ENCODE assay signal across 8 mouse cellular contexts in the genomic region with DNA sequence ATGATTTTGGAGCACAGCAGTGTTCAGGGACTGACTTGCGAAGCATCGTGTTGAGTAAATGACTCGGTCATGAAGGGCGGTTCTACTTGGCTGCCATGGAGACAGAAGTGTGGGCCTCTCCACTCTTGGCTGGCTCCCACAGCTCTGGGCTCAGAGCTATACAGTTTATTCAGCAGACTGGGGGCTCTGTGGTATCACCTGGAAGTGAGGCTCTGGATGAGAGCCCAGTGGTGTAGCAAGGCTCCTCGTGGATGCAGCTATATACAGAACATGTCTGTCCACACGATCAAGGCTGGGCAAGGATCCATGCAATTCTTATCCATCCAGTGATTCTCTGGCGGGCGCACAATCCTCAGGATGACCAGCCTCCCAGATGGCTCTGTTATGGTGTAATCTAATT.
DNase-seq lines count a peak whose midpoint lies in the region; ATAC-seq lines count a peak whose summit lies in the region.

No protein-coding gene starts in this region.

- H3K4me1 ChIP-seq in midbrain, embryonic 13.5 days (replicated peaks), result peaks cover 6% of the 10 kb centered on the region; the same call in 1 of the 2 replicates
- no peaks in the 10 kb centered on the region for H3K4me1 ChIP-seq in midbrain, embryonic 11.5 days (ENCODE audit: control insufficient read depth, insufficient read depth, low read length)
- peaks cover 13% of the 10 kb centered on the region for H3K4me1 ChIP-seq in kidney, embryonic 15.5 days

- H3K4me3 ChIP-seq in midbrain, embryonic 13.5 days (replicated peaks), result no peak overlapping the region
- H3K4me3 ChIP-seq in midbrain, embryonic 11.5 days (ENCODE audit: low read depth, low read length), result no peak overlapping the region
- no peak overlapping the region for H3K4me3 ChIP-seq in kidney, embryonic 15.5 days (replicated peaks)

- no peak overlapping the region for H3K4me2 ChIP-seq in midbrain, embryonic 13.5 days (replicated peaks)
- H3K4me2 ChIP-seq in midbrain, embryonic 11.5 days, result no peak overlapping the region
- H3K4me2 ChIP-seq in kidney, embryonic 15.5 days, result no peak overlapping the region

- H3K9ac ChIP-seq in midbrain, embryonic 13.5 days (replicated peaks), result no peak overlapping the region
- H3K9ac ChIP-seq in midbrain, embryonic 11.5 days (ENCODE audit: low read length), result no peak overlapping the region
- no peak overlapping the region for H3K9ac ChIP-seq in kidney, embryonic 15.5 days

- no peak for DNase-seq in midbrain, embryonic 11.5 days (ENCODE audit: low spot score, missing footprints)
- peak; percentile 44 for DNase-seq in gastrocnemius, postnatal 25 days
- peak; percentile 50 to 55 for DNase-seq in left cerebral cortex, postnatal 36 days (ENCODE audit: low spot score in 2 of 2)
- peak; percentile 45 for DNase-seq in skeletal muscle tissue, adult 2 months (ENCODE audit: low read depth, low spot score)
- DNase-seq in thymus, postnatal 36 days, result no peak
- no peak for DNase-seq in spleen, postnatal 4 days (ENCODE audit: low spot score in 2 of 2)

- H3K9me3 ChIP-seq in midbrain, embryonic 13.5 days, result no peaks in the 10 kb centered on the region
- no peaks in the 10 kb centered on the region for H3K9me3 ChIP-seq in midbrain, embryonic 11.5 days (ENCODE audit: control insufficient read depth, low read length)
- H3K9me3 ChIP-seq in kidney, embryonic 15.5 days (replicated peaks), result no peaks in the 10 kb centered on the region

- H3K27ac ChIP-seq in midbrain, embryonic 13.5 days, result no peak overlapping the region
- no peak overlapping the region for H3K27ac ChIP-seq in midbrain, embryonic 11.5 days (ENCODE audit: low read depth, low read length)
- no peak overlapping the region for H3K27ac ChIP-seq in kidney, embryonic 15.5 days

- 0 out of 2 replicates have a peak, but pooled peaks have one; percentile 40 for ATAC-seq in midbrain, embryonic 13.5 days
- no peak for ATAC-seq in midbrain, embryonic 11.5 days (ENCODE audit: low FRiP score)
- ATAC-seq in kidney, embryonic 15.5 days (replicated peaks; ENCODE audit: low FRiP score), result no peak

- intact Hi-C loops in left cerebral cortex, postnatal 36 days (cut with DNase I), result no loop called here

- H3K36me3 ChIP-seq in midbrain, embryonic 13.5 days, result no peaks in the 10 kb centered on the region
- H3K36me3 ChIP-seq in midbrain, embryonic 11.5 days (ENCODE audit: control insufficient read depth, insufficient read depth, low read length), result no peaks in the 10 kb centered on the region
- no peaks in the 10 kb centered on the region for H3K36me3 ChIP-seq in kidney, embryonic 15.5 days

- 85% methylated on average over 8 of the region's 8 CpGs for WGBS in midbrain, embryonic 13.5 days
- 87% methylated on average over 8 of the region's 8 CpGs for WGBS in midbrain, embryonic 11.5 days
- WGBS in kidney, embryonic 15.5 days, result 70% methylated on average over 8 of the region's 8 CpGs

- no peaks in the 10 kb centered on the region for H3K27me3 ChIP-seq in midbrain, embryonic 13.5 days
- no peaks in the 10 kb centered on the region for H3K27me3 ChIP-seq in midbrain, embryonic 11.5 days (ENCODE audit: control insufficient read depth, insufficient read depth, low read length)
- no peaks in the 10 kb centered on the region for H3K27me3 ChIP-seq in kidney, embryonic 15.5 days

Comparison
In these comparisons a context has a peak if more than half of its experiments do, and no peak if none do; other contexts are left out.
1. DNase-seq: peak in gastrocnemius, postnatal 25 days (single experiment), left cerebral cortex, postnatal 36 days (2 of 2) and skeletal muscle tissue, adult 2 months (single experiment); none in midbrain, embryonic 11.5 days (single experiment), thymus, postnatal 36 days (0 of 2) and spleen, postnatal 4 days (0 of 2).